Mouse (Mus musculus): ENCODE measurements around the gene Ube2d2b. TPM values are rescaled to one million over a fixed set of nuclear protein-coding genes. Genes with fewer than 3 reads are reported as not detected.

Gene Ube2d2b
- total RNA-seq (2022): not detected

GRCm38 (mm10) chr5:107829998-107830560 is at the start of gene Ube2d2b:
Gene Ube2d2b, plus strand, starts transcription at chr5:107830099.
- DNase-seq (ENCODE audit: low spot score in 2 of 2): no peak

- DNase-seq (ENCODE audit: low spot score in 2 of 2): no peak
Measured at GRCm38 (mm10) chr5:107782360-107782759, 47.5 kb upstream of the Ube2d2b start.

DNA sequence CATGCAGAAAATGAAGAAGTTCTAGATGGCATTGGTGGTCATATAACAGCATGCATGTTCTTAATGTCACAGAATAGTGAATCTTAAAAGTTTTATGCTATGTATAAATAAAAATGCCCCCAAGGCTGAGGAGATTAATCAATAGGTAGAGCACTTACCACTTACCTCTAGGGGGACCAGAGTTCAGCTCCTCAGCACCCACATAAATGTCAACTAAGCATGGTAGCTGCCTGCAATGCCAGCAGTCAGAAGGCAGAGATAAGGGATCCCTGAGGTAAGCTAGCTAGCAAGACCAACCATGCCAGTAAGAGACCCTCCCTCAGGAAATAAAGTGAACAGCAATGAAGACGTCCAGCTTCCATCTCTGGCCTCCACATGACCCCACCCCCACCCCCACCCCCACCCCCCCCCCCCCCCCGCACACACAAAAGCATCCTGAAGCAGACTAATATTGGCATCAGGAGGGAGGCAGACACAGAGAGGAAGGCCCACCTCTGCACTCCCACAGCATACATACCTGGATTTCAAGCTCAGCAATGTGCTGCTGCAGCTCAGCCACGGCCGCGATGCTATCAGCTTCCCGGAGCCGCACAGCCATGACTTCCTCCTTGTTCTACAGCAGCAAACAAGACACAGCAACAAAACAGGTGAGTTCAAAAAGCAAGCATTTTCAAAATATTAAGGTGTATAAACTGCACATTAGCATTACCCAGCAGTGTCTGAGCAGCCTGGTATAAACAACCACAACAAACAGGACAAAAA is 42.0 kb upstream of the Ube2d2b start:
- no peak for DNase-seq (ENCODE audit: low spot score in 2 of 2)

- no peak for DNase-seq (ENCODE audit: low spot score in 2 of 2)
Measured at GRCm38 (mm10) chr5:107789492-107789891, 40.4 kb upstream of the Ube2d2b start.

GRCm38 (mm10) chr5:107791966-107792365 is 37.9 kb upstream of the Ube2d2b start:
- no peak for DNase-seq (ENCODE audit: low spot score in 2 of 2)

GRCm38 (mm10) chr5:107792516-107792915 is 37.4 kb upstream of the Ube2d2b start:
- DNase-seq (ENCODE audit: low spot score in 2 of 2): no peak

DNA sequence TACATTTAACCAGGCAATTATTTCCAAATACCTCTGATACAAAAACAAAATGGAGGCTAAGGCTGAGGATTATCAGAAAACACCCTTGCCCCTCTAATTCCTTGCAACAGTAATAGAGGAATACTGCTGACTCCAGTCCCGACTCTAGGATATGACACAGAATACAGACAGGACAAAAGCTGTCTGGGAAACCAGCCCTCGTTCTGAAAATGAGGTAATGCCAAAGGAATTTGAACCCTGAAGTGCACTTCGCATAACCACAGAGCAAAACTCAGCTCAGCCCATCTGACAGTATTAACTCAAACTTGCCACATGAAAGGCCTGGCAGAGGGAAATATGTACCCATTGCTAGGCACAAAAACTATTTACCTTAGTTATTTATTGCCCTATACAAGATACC is 36.6 kb upstream of the Ube2d2b start:
- DNase-seq (ENCODE audit: low spot score in 2 of 2): no peak

DNA sequence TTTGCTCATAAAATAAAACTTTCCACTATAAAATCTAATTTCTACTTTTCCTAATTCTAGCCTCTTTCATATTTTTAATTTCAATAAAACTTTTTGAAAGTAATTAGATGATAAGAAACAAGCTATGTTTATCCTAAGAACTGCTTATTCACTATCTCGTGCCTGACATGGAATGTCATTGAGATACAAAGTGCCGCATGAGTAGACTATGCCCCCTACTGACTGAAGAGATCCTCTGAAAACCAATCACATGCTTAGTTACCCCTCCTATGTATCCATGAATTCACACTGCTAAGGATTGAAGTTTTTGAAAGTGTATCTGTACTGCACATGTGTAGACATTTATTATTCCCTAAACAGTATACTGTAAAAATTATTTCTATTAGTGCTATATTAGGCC is 36.0 kb upstream of the Ube2d2b start:
- no peak for DNase-seq (ENCODE audit: low spot score in 2 of 2)

- no peak for DNase-seq (ENCODE audit: low spot score in 2 of 2)
Measured at GRCm38 (mm10) chr5:107798290-107798689, 31.6 kb upstream of the Ube2d2b start.

DNA sequence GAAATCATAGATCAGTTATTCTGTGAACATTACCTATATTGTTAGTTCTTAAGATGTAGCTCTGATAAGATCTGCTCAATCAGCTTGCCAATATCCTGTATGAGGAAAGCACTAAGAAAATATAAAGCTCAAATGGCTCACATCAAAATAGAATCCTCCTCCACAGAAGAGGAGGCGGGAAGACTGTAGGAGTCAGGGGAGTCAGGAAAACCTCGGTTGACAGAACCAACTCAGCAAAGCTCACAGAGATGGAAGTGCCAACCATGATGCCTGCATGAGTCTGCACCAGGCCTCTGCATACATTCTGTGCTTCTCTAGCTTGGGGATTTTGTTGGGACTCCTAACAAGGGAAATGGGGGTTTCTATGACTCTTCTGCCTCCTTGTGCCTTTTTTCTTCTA is 28.7 kb upstream of the Ube2d2b start:
- no peak for DNase-seq (ENCODE audit: low spot score in 2 of 2)

- DNase-seq (ENCODE audit: low spot score in 2 of 2): no peak
Measured at GRCm38 (mm10) chr5:107802621-107803020, 27.3 kb upstream of the Ube2d2b start.

DNA sequence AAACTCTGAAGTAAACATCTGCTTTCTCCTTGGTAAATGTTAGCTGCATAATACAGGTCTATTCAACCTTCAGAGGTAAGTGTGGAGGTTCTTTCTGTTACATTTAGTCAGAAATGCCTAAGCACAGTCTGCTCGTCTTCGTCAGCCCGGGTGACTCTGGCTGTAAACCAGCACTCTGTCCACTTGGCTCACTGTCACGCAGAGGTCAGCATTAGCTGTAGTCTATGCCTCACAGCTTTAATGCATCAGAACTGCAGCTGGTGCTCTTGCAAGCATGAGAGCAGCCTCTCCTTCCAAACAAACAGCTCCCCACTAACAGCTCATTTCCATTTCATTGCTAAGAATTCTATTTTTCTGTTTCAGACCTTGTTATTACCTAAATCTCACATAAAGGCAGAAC is 22.4 kb upstream of the Ube2d2b start:
- no peak for DNase-seq (ENCODE audit: low spot score in 2 of 2)

DNA sequence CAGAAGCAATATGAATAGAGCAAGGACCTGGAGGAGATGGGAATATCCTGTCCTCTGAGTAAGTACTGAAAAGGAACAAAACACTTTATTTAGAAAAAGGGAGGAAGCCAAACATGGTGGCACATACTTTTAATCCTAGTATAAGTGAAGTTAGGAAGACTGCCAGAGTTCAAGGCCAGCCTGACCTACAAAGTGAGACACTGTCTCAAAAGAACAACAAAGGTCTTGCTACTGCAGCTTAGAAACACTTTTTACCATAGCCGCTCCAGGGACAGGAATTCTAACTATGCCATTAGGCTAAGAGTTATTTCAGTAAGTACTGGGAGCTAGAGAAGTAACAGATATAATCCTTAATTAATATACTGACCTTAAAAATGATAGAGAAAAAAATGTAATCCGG is 15.2 kb upstream of the Ube2d2b start:
- DNase-seq (ENCODE audit: low spot score in 2 of 2): no peak

GRCm38 (mm10) chr5:107822521-107822920 is 7.4 kb upstream of the Ube2d2b start:
- DNase-seq (ENCODE audit: low spot score in 2 of 2): no peak

GRCm38 (mm10) chr5:107831351-107831750 is 1.5 kb downstream of the Ube2d2b start:
- DNase-seq (ENCODE audit: low spot score in 2 of 2): no peak

DNA sequence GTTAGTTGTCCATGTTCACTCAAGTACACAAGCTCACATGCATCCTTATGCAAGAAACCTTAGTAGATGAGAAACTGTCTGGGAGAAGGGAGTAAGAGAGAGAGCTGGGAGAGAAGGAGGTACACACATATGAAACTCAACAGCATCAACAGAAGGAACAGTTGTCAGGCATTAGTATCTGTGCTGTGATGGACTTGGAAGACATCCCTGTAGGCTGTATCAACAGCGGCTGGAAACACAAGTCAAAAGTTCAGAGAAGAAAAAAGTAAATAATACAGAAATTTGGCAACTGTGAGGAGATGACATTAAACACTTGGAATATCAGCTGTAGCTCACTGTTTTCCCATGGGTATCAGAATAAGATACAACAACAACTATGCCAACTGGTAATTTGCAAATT is 4.4 kb downstream of the Ube2d2b start:
- DNase-seq (ENCODE audit: low spot score in 2 of 2): no peak

DNA sequence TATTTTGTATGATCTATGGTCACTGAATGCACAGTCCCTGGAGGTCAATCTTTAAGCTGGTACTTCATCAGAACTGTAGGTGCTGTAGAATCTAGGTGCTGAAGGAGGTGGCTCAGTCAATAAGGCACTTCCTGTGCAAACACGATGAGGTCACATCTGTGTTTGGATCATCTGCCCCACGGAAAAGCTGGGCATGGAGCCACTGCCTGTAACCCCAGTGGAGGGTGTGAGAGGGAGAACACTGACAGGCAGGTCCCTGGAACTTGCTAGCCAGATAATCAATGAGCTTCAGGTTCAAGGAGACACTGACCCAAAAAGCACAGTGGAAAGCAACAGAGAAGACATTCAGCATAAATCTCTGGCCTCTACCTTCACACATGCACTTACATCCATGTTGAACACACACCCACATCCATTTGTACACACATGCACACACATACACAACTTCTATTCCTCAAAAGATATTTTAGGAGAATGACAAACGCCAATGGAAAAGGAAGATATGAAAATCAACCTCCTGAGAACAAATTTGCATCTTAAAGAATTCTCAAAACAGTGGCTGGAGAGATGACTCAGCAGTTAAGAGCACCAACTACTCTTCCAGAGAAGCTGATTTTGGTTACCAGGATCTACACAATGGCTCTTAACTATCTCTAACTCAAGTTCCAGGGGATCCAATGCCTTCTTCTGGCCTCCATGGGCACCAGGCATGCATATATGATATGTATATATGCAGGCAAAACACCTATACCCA is 9.2 kb downstream of the Ube2d2b start:
- DNase-seq (ENCODE audit: low spot score in 2 of 2): no peak

DNA sequence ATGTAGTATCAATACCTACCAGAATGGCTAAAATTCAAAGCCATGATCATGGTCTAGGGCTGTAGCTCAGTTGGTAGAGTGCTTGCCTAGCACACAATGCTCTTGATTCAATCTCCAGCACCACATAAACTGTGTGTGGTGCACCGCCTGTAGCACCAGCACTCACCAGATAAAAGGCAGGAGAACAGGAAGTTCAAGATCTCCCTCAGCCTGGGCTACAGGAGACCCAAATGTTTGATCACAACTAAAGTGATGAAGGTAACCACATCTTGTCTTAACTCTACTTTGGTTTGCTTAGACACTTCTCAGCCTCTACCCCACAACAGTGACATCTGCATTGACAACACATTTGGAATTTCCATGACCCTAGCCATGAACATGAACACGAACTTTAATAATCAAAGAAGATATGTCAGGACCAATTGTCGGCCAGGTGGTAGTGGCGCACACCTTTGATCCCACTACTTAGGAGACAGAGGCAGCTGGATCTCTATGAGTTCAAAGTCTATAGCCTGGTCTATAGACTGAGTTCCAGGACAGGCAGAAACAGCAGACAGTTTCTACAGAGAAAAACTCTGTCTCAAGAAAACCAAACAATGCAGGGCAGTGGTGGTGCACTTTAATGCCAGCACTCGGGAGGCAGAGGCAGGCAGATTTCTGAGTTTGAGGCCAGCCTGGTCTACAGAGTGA is 10.8 kb downstream of the Ube2d2b start:
- no peak for DNase-seq (ENCODE audit: low spot score in 2 of 2)

- no peak for DNase-seq (ENCODE audit: low spot score in 2 of 2)
Measured at GRCm38 (mm10) chr5:107847349-107847748, 17.4 kb downstream of the Ube2d2b start.

DNA sequence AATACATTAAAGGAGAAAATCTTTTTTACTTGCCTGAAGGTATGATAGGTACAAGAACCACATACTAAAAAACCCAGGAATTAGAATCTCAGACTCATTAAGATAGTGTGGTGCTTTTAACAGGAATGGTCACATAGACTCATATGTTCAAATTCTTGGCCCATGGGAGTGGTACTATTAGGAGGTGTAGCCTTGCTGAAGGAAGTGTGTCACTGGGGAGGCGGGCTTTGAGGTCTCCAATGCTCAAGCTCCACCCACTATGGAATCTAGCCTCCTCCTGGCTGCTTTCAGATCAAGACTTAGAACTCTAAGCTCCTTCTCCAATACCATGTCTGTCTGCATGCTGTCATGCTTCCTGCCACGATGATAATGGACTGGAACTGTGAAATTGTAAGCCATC is 17.9 kb downstream of the Ube2d2b start:
- no peak for DNase-seq (ENCODE audit: low spot score in 2 of 2)

DNA sequence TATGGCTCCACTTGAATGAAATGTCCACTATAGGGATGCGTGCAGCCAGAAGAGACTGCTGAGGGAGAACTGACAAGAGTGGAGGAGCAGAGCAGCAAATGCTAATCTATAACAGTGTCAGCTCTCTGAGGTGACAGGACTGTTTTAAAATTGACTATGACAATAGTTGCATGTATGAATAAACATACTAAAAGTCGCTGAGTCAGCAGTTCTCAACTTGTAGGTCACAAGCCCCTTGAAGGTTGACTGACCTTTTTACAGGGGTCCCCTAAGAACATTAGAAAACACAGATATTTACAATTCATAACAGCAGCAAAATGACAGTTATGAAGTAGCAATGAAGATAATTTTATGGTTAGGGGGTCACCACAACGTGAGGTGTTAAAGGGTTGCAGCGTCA is 19.1 kb downstream of the Ube2d2b start:
- DNase-seq (ENCODE audit: low spot score in 2 of 2): no peak

DNA sequence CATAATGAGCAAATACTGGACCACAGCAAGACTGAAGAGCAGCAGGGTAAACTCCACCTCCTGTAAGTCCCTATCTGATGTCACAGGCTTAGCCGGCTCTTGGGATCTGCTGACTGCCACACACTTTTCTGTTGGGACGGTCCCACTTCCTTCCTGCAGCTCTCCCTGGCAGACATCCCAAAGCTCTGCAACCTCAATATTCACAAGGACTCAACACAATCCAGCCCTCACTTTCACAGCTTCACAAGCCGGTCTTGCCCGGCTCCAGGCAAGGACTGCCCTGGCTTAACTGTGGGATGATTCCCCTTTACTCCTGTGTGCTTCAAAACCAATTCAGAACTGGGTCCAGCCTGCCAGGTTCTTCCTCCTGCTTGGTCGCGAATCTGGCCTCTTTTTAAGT is 23.9 kb downstream of the Ube2d2b start:
- DNase-seq (ENCODE audit: low spot score in 2 of 2): no peak

Data from left cerebral cortex, adult 8-10 months (tissue).